Mouse (Mus musculus) neural tube, embryonic 11.5 days (tissue): ENCODE data around the gene Prkg1. TPM values are rescaled to one million over a fixed set of nuclear protein-coding genes. Genes with fewer than 3 reads are reported as not detected.

Experiments used
- ATAC-seq: fragments of 200-750 bp; cut with Nextera tagmentation; 2 replicates; pipeline ENCODE4 v1.8.0; 2017; ENCODE audit warnings: moderate number of reproducible peaks, mild to moderate bottlenecking, moderate TSS enrichment, moderate library complexity; ENCODE audit not compliant: insufficient read depth, low FRiP score, low TSS enrichment
- DNase-seq: peaks from one replicate; pipeline ENCODE4 v3.0.0-alpha.2; 2015; ENCODE audit warnings: low spot score
- H3K27ac ChIP-seq: fragments of 300-500 bp; sonication (generic); 2 replicates; pipeline ENCODE4 v1.5.1; 2014; ENCODE audit warnings: low read depth, mild to moderate bottlenecking, low read length
- H3K27me3 ChIP-seq: fragments of 300-500 bp; sonication (generic); 2 replicates; pipeline ENCODE4 v1.6.1; 2014; ENCODE audit warnings: mild to moderate bottlenecking, low read length, mixed read lengths; ENCODE audit not compliant: control insufficient read depth, insufficient read depth
- H3K36me3 ChIP-seq: fragments of 300-500 bp; sonication (generic); 2 replicates; pipeline ENCODE4 v1.6.1; 2014; ENCODE audit warnings: mild to moderate bottlenecking, low read length, moderate library complexity, mixed read lengths; ENCODE audit not compliant: control insufficient read depth, insufficient read depth
- H3K4me1 ChIP-seq: fragments of 300-500 bp; sonication (generic); 2 replicates; pipeline ENCODE4 v1.6.1; 2014; ENCODE audit warnings: low read length, mixed read lengths; ENCODE audit not compliant: control insufficient read depth, insufficient read depth
- H3K4me2 ChIP-seq: fragments of 300-500 bp; sonication (generic); 2 replicates; pipeline ENCODE4 v1.6.1; 2014; ENCODE audit warnings: low read depth, mild to moderate bottlenecking, moderate library complexity
- H3K4me3 ChIP-seq: fragments of 300-500 bp; sonication (generic); 2 replicates; pipeline ENCODE4 v1.5.1; 2014; ENCODE audit warnings: low read depth, low read length
- H3K9ac ChIP-seq: fragments of 300-500 bp; sonication (generic); 2 replicates; pipeline ENCODE4 v1.6.1; 2014; ENCODE audit warnings: mild to moderate bottlenecking, low read length
- H3K9me3 ChIP-seq: fragments of 300-500 bp; sonication (generic); 2 replicates; pipeline ENCODE4 v1.6.1; 2016; ENCODE audit warnings: low read length; ENCODE audit not compliant: control insufficient read depth
- WGBS: fragments of 180-500 bp; shearing (Covaris S2); extraction: QIAGEN DNeasy Blood & Tissue Kit; methylation state at CpG from one replicate; pipeline ENCODE4 v1.1.7; 2014; 5-methylcytosine and 5-hydroxymethylcytosine counted together
- polyA plus RNA-seq: library from polyadenylated mRNA; unstranded; fragments of >200 nt; fragmentation: Nextera tagmentation; extraction: Ambion mirVana; gene quantifications from 2 replicates; pipeline ENCODE4 v1.2.1, GENCODE M21; 2014

Gene Prkg1
- polyA plus RNA-seq, 1 experiment from 2014 or later: 8.2 TPM

DNA sequence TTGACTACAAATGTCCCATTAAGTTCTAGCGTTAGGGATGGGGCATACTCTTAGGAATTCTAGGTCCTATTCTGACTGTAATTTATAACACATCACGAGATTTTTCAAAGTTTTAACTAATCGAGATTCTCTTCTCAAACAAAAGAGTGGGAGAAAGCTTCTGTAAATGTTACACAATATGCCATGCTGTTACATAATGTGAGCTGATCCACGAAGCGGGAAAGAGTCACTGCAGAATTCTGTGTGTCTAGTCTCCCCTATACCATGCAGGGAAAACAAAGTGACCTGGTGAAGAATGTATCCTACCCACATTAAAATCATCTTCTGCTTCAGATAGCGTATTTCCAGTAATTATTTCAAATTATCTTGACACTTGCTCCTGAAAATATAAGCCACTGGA is 567.8 kb downstream of the Prkg1 start:
- WGBS: 88% methylated on average over 6 of the region's 6 CpGs
- Histone ChIP-seq H3K4me2 (no peak overlapping the region), H3K9ac (no peak overlapping the region), H3K36me3 (no peaks in the 10 kb centered on the region), H3K27me3 (no peaks in the 10 kb centered on the region), H3K4me1 (no peaks in the 10 kb centered on the region), H3K4me3 (no peak overlapping the region), H3K9me3 (no peaks in the 10 kb centered on the region), H3K27ac (no peak overlapping the region)
- ATAC-seq (no peak), DNase-seq (no peak)

DNA sequence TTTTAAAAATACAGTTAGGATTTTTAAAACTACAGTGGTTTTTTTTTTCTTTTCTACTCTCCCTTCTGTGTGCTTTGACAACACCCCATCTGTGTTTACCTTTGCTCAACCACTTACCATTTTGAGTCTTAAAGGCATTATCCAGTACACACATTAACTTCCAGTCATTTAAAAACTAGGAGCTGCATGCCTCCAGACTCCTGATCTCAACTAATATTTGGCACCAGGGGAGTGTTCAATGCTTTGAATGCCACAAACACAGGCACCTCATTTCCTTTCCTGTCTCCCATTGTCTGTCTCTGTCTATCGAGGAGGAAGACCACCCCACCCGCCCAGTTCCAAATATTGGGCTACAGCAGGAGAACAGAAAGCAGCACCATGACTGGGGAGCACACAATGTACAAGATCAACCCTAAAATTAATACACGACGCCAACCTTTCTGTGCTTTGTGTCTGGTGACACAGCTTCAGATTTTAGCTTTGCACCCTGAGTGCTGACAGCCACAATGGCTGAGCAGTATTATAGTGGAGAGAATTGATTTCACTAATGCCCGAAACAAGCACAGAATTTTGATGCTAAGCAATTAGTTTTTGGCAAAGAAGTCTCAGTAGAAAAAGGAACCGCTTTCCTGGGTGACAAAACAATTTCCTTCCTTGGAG is 576.1 kb downstream of the Prkg1 start:
- Histone ChIP-seq H3K4me2 (no peak overlapping the region), H3K4me1 (no peaks in the 10 kb centered on the region), H3K9me3 (no peaks in the 10 kb centered on the region), H3K4me3 (no peak overlapping the region), H3K36me3 (no peaks in the 10 kb centered on the region), H3K27ac (no peak overlapping the region), H3K27me3 (no peaks in the 10 kb centered on the region), H3K9ac (no peak overlapping the region)
- WGBS: 90% methylated on average over 6 of the region's 6 CpGs
- ATAC-seq (no peak), DNase-seq (no peak)

DNA sequence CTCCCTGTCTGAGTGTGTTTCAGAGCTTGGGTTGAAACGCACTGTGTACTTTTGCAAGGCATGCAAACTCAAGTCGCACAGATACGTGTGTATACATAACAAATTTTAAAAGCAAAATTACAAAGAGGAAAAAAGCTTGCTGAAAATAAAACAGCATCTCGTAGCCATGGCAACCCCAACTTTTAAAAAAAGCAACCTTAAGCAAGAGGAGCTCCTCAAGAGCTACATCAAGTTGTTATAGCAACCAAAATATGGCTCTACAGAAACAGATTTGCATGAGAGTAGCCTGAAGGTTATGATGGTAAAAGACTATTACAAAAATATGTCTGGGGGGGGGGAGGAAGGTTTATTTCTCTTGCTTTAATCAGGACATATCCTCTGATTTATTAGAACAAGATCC is 584.1 kb downstream of the Prkg1 start:
- 88% methylated on average over 4 of the region's 4 CpGs for WGBS
- Histone ChIP-seq H3K4me1 (no peaks in the 10 kb centered on the region), H3K36me3 (no peaks in the 10 kb centered on the region), H3K27me3 (no peaks in the 10 kb centered on the region), H3K27ac (no peak overlapping the region), H3K9me3 (no peaks in the 10 kb centered on the region), H3K4me2 (no peak overlapping the region), H3K9ac (no peak overlapping the region), H3K4me3 (no peak overlapping the region)
- DNase-seq: no peak
- ATAC-seq: no peak

DNA sequence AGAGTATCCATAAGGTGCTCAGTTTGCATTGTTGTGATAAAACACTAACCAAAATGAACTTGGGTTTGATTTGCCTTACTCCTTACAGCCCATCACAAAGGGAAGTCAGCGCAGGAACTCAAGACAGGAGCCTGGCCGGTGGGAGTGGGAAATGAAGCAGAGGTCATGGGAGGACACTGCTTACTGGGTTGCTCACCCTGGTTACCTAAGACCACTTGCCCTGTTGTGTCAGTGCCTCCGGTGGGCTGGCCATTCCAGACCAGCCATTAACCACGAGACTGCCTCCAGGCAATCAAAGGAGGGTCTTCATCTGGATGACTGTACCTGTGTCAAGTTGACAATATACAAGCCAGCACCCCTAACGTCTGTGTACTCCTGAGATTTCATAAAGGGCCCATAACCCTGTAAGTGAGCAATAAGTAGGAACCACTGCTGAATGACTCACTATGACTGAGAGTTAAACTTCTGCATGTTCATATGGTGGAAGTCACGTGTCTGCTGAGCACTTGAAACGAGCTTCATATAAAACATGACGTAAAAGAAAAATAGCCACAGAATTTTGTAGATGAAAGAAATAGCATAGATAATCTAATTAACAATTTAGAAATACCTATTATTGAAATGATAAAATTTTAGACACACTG is 587.4 kb downstream of the Prkg1 start:
- no peak overlapping the region for H3K4me2 ChIP-seq
- H3K9ac ChIP-seq: no peak overlapping the region
- no peaks in the 10 kb centered on the region for H3K4me1 ChIP-seq
- no peaks in the 10 kb centered on the region for H3K36me3 ChIP-seq
- no peak overlapping the region for H3K4me3 ChIP-seq
- ATAC-seq (no peak), DNase-seq (no peak)
- 86% methylated on average over 8 of the region's 8 CpGs for whole genome bisulfite sequencing
- no peaks in the 10 kb centered on the region for H3K9me3 ChIP-seq
- no peaks in the 10 kb centered on the region for H3K27me3 ChIP-seq
- H3K27ac ChIP-seq: no peak overlapping the region

DNA sequence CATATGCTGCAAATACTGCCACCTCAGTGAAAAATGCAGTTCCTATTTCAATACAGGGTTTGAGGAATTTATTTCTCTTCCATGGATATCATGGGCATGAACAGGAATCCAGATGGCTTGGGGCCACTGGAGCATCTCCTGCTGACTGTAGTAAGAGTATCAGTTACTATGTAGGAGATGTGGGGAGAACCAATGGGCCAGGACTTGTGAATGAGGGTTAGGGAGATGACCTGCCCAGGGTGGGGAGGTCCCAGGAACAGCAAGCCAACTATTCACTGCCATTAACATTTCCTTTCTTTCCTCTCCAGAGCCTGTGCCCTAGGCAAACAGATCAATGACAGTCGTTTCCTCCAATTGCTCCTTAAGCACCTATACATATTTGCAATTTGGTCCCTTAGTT is 593.8 kb downstream of the Prkg1 start:
- no peaks in the 10 kb centered on the region for H3K9me3 ChIP-seq
- H3K4me3 ChIP-seq: no peak overlapping the region
- no peak for ATAC-seq
- no peak for DNase-seq
- H3K27ac ChIP-seq: no peak overlapping the region
- H3K4me2 ChIP-seq: no peak overlapping the region
- no peak overlapping the region for H3K9ac ChIP-seq
- H3K4me1 ChIP-seq: no peaks in the 10 kb centered on the region
- H3K27me3 ChIP-seq: no peaks in the 10 kb centered on the region
- no peaks in the 10 kb centered on the region for H3K36me3 ChIP-seq
- WGBS: 21% methylated on average over 1 of the region's 1 CpGs

DNA sequence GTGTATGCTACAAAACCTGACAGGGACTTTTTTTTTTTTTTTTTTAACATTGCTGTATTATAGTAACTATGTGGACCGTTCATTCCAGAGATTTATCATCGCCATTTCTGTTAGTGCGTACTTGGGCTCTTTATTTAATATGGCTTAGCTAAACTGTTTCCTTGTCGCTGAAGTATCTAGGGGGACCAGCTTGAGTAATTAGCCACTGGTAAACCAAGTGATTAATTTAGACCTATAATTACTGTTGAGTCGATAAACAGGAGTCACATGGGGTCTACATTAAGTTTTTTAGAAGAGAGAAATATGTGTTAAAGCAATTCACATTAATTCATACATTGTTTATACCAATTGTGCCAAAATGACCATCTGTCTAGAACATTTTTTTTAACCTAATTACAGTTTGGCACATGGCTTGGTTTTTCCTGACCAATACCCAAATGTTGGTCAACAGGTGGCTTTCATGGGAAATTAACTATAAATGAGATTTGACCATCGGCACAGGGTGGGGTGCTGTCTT is 605.8 kb downstream of the Prkg1 start:
- no peak for DNase-seq
- ATAC-seq: no peak
- no peaks in the 10 kb centered on the region for H3K4me1 ChIP-seq
- H3K36me3 ChIP-seq: no peaks in the 10 kb centered on the region
- WGBS: 88% methylated on average over 6 of the region's 6 CpGs
- no peak overlapping the region for H3K9ac ChIP-seq
- no peak overlapping the region for H3K27ac ChIP-seq
- H3K4me2 ChIP-seq: no peak overlapping the region
- H3K4me3 ChIP-seq: no peak overlapping the region
- H3K9me3 ChIP-seq: no peaks in the 10 kb centered on the region
- no peaks in the 10 kb centered on the region for H3K27me3 ChIP-seq

DNA sequence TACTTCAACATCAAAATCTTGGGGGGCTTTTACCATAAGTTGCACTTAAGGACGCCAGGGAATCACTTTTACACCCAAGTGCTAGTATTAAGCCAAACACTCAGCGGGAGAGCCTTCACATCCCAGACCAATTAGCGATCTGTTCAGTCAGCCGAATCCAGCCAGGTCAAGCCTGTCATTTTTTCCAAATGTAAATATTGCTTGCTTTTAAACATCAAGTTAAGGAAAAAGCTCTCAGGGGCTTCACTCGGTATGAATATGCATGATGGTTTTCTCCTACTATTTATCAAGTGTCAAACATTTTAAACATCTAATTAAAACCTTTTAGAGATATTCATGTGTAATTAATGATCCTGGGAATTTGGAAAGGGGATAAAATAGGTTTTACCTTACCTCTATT is 611.4 kb downstream of the Prkg1 start:
- H3K36me3 ChIP-seq: no peaks in the 10 kb centered on the region
- H3K27ac ChIP-seq: no peak overlapping the region
- no peak for ATAC-seq
- H3K4me1 ChIP-seq: no peaks in the 10 kb centered on the region
- WGBS: 62% methylated on average over 5 of the region's 5 CpGs
- no peak overlapping the region for H3K9ac ChIP-seq
- H3K4me2 ChIP-seq: no peak overlapping the region
- no peaks in the 10 kb centered on the region for H3K27me3 ChIP-seq
- no peaks in the 10 kb centered on the region for H3K9me3 ChIP-seq
- no peak for DNase-seq
- no peak overlapping the region for H3K4me3 ChIP-seq

DNA sequence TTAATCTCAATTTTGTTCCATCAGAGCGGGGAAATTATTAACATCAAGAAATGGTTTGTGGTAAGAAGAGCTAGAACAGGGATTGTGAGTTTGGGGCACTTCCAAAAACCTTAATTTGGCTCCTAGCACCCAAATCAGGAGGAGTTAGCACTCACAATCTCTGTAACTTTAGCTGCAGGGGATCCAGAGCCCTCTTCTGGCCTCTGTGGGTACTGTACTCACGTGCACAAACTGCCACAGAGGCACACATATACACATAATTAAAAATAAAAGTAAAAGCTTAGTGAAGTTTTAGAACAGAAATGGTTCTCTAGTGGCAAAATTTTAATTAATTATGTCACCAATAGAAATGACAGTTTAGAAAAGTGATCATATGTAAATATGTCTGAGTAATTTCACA is 614.9 kb downstream of the Prkg1 start:
- Histone ChIP-seq H3K36me3 (no peaks in the 10 kb centered on the region), H3K4me2 (no peak overlapping the region), H3K4me1 (no peaks in the 10 kb centered on the region), H3K9ac (no peak overlapping the region), H3K27me3 (no peaks in the 10 kb centered on the region), H3K27ac (no peak overlapping the region), H3K9me3 (no peaks in the 10 kb centered on the region), H3K4me3 (no peak overlapping the region)
- ATAC-seq (no peak), DNase-seq (no peak)
- 89% methylated on average over 2 of the region's 2 CpGs for WGBS

DNA sequence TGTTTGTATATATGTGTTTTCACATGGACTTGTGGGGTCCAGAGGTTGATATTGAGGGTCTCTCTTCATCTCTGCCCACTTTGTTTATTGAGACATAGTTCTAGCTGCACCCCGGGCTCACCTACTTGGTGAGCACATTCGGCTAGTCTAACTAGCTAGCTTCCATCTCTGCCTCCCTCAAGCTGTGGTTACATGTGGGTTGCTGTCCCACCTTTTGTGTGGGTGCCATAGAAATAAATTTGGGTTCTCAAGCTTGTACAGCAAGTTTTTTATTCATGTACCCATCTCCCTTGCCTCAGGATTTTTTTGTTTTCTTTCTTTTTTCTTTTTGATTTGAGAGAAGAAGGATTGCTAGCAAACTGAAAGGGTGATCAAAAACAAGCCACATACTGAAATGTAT is 617.4 kb downstream of the Prkg1 start:
- Histone ChIP-seq H3K36me3 (no peaks in the 10 kb centered on the region), H3K9me3 (no peaks in the 10 kb centered on the region), H3K4me2 (no peak overlapping the region), H3K4me1 (no peaks in the 10 kb centered on the region), H3K9ac (no peak overlapping the region), H3K27ac (no peak overlapping the region), H3K27me3 (no peaks in the 10 kb centered on the region), H3K4me3 (no peak overlapping the region)
- DNase-seq: no peak
- 94% methylated on average over 2 of the region's 2 CpGs for WGBS
- no peak for ATAC-seq
